Mouse (Mus musculus) ES-Bruce4 (cell line): ENCODE measurements around the gene Cdkn2aipnl.

Source experiments
- CTCF ChIP-seq: IDR thresholded peaks from one replicate; pipeline ENCODE4 v1.8.1; 2011; ENCODE audit warnings: low read depth, low read length
- EP300 ChIP-seq: IDR thresholded peaks from 2 replicates; pipeline ENCODE4 v1.6.1; 2011; ENCODE audit warnings: low read depth, low read length; ENCODE audit not compliant: insufficient read depth
- POLR2A ChIP-seq: IDR thresholded peaks from one replicate; pipeline ENCODE4 v1.8.1; 2011; ENCODE audit warnings: low read length; ENCODE audit not compliant: insufficient read depth

DNA sequence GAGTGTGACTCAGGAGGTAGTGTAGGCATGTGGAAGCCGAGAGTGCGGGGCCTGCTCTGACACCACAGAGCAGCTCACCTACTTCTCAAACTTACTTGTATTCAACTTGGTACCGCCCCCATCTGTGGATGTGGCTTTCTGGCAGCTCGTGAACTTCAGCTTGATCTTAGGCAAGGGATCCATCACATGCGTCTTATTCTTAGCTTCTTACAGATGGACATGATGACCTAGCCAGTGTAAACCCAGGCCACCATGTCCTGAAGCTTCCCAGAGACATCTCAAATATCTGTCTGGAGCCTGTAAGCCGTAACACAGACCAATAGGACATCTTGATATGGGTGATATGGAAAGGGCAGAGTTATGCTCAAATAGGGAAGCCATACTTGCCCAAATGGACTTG, 4.2 kb downstream of the Cdkn2aipnl start:
- TF ChIP-seq CTCF: no peak
- TF ChIP-seq EP300: no peak
- no peak for TF ChIP-seq POLR2A
